Mouse (Mus musculus) spleen, adult 2 months (tissue): Measurements from ENCODE around the gene Capn7.

Experiments
- CTCF ChIP-seq: fragments of 200-500 bp; IDR thresholded peaks from 2 replicates; pipeline ENCODE4 v1.5.1; 2011; ENCODE audit warnings: mild to moderate bottlenecking, inconsistent platforms; ENCODE audit not compliant: insufficient read depth, insufficient read length, insufficient replicate concordance; ENCODE audit errors: extremely low read depth
- POLR2A ChIP-seq: fragments of 200-500 bp; IDR thresholded peaks from 2 replicates; pipeline ENCODE4 v1.6.1; 2011; ENCODE audit warnings: low read depth, low read length, inconsistent platforms

DNA sequence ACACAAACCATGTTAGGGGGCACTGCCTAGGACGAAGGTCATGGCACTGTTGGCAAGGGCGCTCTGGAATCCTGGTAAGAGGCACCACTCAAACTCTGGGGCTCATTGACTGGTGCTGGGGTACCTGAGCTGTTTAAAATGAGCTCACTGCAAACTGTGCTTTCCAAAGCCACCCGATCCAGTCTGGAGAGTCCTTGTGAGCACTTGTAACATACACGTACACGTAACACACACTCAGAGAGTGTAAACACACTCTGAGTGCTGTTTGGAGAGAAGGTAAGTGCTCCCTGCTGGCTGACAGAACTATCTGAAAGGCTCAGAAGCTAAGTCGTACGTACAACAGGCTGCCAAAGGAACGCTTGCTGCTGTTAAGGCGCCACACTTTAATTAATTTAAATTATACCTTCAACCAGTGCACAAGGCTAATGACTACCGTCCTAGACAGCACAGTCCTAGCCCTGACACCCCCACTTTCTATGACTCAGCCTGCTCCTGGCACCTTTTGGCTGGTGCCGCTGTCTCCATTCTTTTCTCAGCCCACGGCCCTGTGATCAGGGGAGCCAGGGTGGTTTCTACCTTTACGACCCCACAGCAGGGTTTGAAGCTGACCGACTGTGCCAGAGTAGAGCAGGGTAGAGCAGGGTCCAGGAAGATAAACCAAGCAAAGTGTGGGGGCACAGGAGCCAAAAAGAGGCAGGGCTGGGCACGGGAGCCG, 80.6 kb downstream of the Capn7 start:
- TF ChIP-seq POLR2A (no peak), CTCF (no peak)
